Mouse (Mus musculus) lung, postnatal 0 days (tissue): Measurements from ENCODE around the gene Irgm1.

Experiments used
- CTCF ChIP-seq: IDR thresholded peaks from 2 replicates; pipeline ENCODE4 v1.5.1; 2016; ENCODE audit warnings: antibody characterized with exemption, mild to moderate bottlenecking
- EP300 ChIP-seq: IDR thresholded peaks from 2 replicates; pipeline ENCODE4 v1.6.1; 2016; ENCODE audit warnings: antibody characterized with exemption, mild to moderate bottlenecking, control low read depth

DNA sequence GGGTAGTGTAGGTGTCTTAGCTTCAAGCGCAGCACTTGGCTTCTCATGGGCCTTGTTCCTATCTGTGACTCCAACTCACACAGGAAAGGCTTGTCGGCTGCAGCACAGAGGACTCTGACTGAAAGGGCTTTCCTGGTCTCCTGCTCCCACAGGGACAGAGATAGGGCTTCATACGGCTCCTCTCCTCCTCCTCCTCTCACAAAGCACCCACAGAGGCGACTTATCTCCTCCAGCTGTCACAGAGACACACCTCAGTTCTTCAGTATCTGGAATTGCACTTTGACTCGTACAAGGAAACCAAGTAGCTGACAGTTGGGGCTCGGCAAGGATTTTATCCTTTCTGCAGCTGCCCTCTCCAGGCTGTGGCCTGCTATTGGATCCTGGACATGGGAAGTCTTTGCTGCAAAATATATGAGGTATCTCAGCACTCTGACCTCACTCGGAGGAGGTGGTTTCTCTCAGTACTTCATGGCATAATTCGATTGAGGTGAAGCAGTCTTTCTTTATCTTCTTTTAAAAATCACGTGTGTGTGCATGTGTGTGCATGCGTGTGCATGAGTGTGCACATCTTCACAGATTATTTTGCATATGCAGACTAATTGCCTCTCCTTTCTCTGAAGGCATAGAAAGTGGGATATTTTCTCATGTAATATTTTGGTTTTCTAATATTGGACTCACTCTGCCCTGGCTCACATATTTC is 2.3 kb upstream of the Irgm1 start:
- TF ChIP-seq CTCF (no peak), EP300 (no peak)
